Mouse (Mus musculus) frontal cortex, postnatal 25 days (tissue): ENCODE measurements around the gene Reps2.
A peak's percentile ranks its signal among the peaks of the same experiment; 100 is the strongest.

ENCODE experiments used
- DNase-seq, 2 experiments: peaks; one replicate each; pipeline ENCODE4 v3.0.0; 2022; ENCODE audit warnings: low spot score in 2 of 2

Gene Reps2

DNA sequence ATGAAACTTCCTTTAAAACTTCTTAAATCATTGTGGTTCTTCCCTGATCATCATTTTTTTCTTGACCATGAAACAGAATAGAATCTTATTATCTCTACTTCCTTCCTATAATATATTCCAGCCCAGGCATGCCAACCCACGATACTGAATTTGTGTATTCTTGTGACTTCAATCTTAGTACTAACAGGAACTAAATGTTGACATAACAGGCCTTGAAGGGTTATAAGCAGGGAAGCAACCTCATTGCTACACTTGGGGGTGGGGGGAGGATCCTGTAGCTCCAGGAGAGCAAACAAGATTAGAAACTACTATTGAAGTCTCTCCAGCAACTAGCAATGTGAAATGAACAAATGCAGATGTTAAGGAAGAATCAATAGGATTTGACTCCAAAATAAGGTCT lies 154.8 kb downstream of the Reps2 start:
- no peak for DNase-seq

DNA sequence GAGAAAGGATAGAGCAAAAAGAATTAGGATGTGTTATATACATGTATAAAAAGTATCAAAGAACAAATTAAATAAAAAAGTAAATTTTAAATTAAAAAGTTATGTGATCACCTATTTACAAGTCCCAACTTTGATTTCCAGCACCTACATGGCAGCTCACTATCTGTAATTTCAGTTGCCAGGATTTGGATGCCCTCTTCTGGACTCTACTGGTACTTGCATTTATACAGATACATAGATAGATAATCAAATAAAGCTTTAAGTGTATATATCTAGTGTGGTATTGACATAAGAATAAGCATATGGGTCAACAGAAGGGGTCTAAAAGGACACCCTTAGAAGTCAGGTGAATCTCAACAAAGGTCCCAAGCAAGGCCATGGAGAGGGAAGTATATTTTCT lies 155.7 kb downstream of the Reps2 start:
- DNase-seq: no peak

DNA sequence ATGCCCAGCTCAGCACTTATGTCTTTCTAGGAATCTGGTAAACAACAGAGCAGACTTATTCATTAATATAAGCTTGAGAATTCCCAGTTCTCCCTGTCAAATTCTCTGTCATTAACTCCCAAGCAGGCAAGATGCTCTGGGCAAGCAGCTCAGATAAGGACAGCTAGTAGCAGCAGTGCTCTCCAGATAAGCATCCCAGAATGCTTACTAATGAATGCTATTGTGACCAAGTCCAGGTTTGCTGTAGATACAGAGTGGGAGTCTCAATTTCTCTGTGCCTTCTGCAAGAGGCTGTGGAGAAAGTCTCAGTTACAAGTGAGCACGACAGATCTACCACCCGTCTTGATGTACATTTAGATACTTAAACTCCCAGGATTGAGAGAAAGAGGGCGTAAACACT lies 173.2 kb downstream of the Reps2 start:
- DNase-seq: no peak

DNA sequence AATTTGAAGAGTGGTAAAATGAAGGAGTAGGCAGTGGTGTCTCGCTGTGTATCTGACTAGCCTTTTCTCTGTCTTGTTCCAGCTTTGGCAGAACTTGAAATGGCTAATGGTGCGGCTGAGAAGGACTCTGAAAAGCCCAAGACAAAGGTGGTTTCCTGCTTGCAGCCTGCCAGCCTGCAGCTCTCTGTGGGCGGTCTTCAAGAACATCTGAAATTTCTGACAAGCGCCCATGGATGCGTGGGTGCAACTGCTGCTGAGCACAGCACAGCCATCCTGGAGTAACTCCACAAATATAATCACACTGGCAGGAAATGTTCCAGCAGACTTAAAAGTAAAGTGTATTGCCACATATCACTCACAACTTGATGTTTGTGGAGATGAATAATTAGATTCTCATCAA lies 181.3 kb downstream of the Reps2 start:
- peak; percentile 29 to 49 for DNase-seq

DNA sequence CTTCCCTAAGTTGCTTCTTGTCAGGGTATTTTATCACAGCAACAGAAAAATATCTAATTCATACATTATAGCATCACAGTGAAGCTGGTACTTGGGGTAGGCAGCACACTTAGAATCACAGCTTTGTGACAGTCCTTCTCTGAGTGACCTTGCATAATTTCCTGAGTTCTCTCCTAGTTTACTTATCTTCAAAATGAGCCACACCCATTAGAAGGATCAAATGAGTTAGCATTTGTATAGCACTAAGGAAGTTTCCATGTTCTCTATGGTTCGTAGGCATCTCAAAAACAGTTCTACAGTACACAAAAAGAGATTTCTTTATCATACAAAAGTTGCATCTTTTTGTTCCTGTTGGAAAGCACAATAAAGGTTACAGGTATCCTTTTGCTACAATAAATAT lies 187.0 kb downstream of the Reps2 start:
- DNase-seq: no peak

DNA sequence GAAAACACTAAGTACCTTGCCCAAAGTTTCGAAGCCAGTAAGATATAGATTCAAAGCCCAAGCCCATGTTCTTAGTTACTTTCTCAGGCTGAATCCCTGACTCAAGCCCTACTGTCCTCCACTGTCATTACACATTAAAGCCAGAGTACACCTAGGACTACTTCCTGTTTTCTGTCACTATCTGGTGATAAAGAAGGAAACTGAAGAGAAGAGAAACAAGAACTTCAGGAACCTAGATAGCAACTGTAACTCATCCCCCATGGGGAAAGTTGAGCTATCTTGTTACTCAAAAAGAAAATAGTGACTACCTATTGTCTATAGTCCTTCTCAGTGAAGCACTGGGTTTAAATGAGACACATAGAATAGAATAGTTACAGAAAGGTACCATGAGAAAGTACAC lies 188.1 kb downstream of the Reps2 start:
- no peak for DNase-seq

DNA sequence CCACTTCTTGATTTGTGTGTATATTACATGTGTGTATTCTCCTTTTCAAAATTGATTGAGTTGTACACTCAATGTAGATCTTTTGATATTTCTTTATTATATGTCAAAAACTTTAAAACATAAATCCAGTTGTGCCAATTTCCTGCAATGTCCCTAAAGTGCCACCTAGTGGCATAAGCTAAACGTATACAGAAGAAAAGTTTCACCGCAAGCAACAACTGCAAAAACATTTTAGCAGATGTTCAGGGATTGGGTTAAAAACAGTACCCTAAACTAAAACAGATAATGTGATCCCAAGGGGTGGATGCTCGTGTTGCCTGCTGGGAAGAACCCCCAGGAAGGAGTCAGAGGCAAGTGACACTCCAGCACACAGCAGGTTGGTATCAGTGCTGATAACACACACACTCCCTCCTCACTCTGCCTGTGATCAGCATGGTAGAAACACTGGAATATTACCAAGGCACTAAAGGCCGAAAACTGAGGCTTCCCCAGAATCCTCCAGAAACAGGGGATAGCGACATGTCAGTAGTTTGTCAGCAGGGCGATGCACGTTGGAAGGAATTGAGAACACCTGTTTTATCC lies 189.5 kb downstream of the Reps2 start:
- no peak for DNase-seq

DNA sequence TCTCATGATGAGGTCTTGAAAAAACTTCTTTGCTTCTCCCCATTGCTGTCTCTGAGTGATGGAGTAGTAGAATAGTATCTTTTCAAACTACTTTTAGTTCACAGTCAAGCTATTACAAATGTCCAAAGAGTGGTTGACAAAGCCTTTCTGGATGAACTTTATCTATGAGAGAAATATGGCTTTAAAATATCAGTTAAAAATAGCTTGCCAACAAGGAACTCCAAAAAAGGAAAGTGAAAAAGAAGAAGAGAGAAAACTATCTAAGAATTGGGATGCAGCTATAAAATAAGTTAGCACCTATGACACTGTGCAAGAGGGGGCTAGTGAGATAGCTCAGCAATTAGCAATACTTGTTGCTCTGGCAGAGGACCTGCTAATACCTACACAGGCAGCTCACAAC lies 190.8 kb downstream of the Reps2 start:
- no peak for DNase-seq

DNA sequence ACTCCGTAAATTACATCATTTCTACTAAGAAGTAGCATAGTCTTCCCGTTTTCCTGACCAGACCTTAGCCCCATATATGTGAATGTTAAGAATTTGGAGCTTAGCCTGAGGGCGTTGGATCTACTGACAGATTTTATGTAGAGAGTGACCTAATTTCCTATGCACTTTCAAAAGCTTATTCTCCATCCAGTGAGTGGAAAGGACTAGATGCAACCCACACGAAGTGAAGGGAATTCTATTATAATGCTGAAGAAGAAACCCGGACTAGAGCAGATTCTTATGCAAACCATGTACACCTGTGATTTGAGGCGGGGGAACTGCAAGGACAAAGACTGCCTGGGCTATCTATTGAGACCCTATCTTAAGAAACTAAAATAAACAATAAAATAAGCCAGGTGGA lies 195.5 kb downstream of the Reps2 start:
- no peak for DNase-seq

DNA sequence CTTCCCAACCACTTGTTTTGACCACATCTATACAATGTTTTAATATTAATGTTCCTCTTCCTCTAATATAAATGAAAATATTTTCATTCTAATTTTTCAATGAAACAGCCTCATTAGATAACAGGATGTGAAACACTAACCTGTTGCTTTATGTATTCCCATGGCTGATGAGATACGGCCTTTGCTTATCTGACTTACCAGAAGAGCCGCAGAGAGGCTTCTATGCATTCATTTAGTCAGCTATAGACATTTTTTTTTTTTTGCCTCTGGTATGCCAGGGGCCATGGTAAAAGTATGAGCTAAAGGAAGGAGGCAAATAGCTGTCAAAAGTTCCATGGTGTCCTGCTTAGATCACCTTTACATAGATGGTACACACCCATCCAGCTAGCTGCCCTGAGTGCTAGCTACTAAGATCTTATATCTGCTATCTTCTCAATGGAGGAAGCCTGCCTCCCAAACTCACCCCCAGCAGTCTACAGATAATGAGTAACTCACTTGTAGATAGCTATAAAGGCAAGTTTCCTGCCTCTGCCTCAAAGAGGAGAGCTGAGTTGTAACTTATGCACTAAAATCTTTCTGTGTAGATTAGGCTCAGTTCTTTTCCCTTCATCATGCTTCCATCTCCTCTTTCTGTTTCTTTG lies 196.7 kb downstream of the Reps2 start:
- no peak for DNase-seq

DNA sequence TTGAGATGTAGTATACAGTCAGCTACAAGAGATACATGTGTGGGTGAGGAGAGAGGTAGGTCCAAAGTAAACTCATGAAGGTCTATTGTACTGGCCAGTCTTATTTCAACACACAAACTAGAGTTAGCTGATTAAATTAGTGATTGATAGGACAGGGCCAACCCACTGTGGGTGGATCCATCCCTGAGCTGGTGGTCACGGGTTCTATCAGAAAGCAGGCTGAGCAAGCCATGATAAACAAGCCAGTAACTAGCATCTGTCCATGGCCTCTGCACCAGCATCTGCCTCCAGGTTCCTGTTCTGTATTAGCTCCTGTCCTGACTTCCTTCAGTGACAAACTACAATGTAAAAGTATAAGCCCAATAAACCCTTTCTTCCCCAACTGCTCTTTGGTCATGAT lies 200.1 kb downstream of the Reps2 start:
- no peak for DNase-seq

DNA sequence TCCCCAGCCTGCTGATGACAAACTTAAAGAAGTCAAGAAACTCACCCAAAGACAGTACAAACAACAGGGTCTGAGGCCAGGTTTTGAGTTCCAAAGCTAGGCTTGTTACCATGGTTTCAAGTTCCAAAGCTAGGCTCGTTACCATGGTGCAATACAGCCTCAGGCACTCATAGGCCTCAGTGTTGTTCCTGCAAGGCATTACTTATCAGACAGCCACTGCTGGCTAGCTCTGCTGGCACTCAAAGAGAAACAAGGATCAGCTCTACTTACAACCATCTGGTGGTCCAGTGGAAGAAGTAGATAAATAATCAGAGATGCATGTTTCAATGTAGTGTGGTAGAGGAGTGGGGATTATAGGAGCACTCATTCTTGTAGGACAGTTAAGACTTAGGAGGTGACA lies 200.5 kb downstream of the Reps2 start:
- DNase-seq: no peak

DNA sequence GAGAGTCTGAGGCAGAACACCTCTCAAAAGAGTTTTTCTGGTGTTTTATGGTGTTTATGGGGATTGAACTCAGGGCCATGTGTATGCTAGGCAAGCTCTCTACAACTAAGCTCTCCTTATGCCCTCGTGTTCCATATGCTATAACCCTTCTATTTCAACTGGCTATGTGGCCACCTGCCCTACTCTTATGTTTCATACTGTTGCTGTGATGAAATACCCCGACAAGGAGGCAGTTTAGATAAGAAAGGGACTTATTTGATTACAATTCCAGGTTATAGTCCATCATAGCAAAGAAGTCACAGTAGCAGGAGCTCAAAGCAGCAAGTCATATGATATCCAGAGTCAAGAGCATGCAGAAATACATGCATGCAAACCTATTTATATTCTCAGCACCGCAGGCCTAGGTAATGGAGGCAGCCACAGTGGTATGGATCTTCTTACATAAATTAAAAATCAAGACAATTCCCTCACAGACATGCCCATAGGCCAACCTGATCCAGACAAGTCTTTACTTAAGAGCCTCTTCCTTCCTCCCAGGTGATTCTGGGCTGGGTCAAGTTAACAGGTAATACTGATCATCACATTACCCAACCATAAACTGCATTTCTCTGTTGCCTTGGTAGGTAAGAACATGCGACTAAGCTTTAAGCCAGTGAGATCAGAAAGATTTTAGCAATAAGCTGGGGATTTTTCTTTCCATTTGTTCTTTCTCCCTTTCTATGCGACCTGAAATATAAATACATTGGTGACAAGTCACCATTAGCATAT lies 210.5 kb downstream of the Reps2 start:
- DNase-seq: no peak

DNA sequence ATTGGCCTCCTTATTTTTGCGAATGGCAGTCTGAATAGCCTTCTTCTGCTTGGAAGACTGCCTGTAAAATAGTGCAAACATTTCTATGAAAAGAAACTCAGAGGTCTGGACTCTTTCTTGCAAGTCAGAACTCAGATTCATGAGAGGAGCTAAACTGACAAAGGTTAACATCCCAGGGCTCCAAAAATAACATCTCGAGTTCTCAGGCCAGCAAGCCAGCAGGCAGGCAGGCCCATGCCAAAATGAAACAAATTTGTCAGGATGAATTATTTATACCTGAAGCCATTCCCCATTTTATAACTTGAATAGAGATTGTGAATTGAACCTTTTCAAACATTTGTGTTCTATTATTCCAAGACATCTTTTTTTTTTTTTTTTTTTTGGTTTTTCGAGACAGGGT lies 215.8 kb downstream of the Reps2 start:
- no peak for DNase-seq

DNA sequence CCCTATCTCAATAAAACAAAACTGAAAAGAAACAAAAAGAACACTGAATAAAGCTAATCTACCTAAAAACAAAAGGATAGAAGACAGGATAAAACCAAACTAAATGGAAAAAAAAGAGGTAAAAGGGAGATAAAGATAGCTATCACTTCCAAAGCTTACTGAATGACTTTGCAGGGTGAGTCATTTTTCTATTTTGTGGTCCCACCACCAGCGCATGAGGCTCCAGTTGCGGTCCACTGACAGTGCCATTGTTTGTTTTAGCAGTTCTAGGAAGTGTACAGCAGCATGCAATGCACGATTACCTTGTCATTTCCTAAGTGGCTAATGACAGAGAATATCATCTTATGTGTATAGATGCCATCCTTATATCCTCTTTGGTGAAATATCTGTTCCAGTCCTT lies 224.0 kb downstream of the Reps2 start:
- no peak for DNase-seq

DNA sequence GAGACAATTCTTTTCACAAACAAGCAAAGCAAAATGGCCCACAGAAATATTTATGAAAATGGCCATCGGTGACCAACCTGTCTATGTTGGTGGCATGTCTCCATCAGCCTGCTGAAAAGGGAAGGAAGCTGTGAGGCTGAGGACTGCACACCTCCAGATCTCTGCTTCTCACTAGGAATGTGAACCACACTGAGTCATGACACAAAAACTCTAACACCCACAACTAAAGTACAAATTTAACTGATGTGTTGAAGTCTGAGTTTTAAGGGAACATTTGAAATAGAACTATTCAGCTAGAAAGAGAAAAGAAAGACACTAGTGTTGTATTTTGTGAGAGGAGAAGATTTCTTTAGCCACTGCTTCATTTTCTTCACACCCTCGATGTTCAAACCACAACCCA lies 230.3 kb downstream of the Reps2 start:
- no peak for DNase-seq

DNA sequence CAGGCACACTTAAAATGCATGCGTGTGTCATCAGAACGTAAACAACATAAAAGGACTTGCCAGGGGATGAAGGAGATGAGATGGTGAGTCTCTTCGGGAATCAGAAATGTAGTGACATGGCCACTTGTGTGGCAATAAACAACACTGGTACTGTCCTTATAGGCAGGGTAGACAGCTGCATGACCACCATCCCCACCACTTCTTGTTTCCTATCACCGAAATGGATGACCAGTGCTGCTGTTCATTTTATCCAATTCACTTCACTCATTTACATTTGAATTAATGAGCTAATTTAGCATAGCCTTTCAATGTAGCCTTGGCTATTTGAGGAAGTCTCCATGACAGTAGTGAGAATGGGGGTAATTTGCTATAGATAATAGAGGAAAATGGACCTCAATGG lies 236.2 kb downstream of the Reps2 start:
- DNase-seq: no peak

DNA sequence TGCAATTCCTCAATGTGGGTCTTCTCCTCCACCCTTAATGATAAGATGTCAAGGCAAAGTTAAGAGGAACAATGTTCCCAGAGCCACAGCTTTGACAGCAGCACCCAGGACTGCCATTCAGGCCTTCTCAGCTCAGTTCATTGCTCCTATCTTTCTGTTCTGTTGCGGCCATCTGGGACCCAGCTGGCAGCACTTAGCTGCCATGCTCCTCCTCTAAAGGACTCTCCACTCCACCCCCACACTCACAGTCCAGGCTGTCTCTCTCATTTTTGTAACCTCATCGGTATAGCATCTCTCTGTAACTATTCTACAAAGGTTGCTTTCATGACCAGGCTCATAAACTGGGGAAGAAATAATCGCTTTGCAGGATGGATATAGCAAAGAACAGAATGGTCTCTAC lies 241.0 kb downstream of the Reps2 start:
- DNase-seq: no peak

DNA sequence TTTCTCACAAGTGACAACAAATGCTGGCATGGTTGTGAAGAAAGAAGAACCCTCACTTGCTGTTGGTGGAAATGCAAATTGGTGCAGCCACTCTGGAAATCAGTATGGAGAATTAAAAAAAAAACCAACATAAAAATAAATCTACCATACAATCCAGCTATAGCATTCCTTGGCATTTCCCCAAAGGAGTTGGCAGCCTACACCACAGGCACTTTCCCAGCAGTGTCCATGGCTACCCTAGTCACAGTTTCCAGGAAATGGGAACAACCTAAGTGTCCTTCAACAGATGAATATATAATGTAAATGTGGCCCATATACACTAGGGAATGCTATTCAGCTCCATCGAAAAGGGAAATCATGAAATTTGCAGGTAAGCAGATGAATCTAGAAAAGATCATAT lies 262.7 kb downstream of the Reps2 start:
- no peak for DNase-seq

DNA sequence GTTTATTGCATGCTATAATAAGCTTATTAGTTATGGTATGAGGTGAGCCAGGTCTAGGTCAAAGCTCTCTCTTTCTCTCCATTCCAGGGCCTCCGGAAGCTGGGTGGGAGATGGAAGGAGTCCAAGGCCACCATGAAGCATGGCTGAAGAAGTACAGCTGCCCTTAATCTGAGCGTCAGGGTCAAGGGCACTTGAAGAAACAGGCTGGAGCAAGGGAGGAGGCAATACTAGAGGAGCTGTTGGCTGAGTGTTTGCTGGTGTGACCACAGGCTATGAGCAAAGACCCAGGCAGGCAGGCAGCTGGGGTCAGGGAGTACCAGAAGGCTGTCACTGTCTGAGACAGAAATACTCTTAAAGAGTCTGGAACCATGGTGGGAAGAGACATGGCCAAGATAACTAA lies 280.2 kb downstream of the Reps2 start:
- no peak for DNase-seq
